Mouse (Mus musculus) midbrain, embryonic 16.5 days (tissue): Measurements from ENCODE around the gene Tnni3k. TPM values are rescaled to one million over a fixed set of nuclear protein-coding genes. Genes with fewer than 3 reads are reported as not detected.

Experiments
- ATAC-seq: fragments of 200-750 bp; cut with Nextera tagmentation; 2 replicates; pipeline ENCODE4 v1.8.0; 2017; ENCODE audit warnings: moderate TSS enrichment
- H3K27ac ChIP-seq: fragments of 300-500 bp; sonication (generic); 2 replicates; pipeline ENCODE4 v1.5.1; 2014; ENCODE audit warnings: mild to moderate bottlenecking, low read length, mixed read lengths
- H3K27me3 ChIP-seq: fragments of 300-500 bp; sonication (generic); 2 replicates; pipeline ENCODE4 v1.6.1; 2014; ENCODE audit warnings: low read depth, low read length, mixed read lengths; ENCODE audit not compliant: control insufficient read depth, insufficient read depth
- H3K36me3 ChIP-seq: fragments of 300-500 bp; sonication (generic); 2 replicates; pipeline ENCODE4 v1.6.1; 2014; ENCODE audit warnings: mild to moderate bottlenecking, low read length, moderate library complexity, mixed read lengths; ENCODE audit not compliant: control insufficient read depth, insufficient read depth
- H3K4me1 ChIP-seq: fragments of 300-500 bp; sonication (generic); 2 replicates; pipeline ENCODE4 v1.6.1; 2014; ENCODE audit warnings: mild to moderate bottlenecking, low read length, mixed read lengths; ENCODE audit not compliant: control insufficient read depth, insufficient read depth
- H3K4me2 ChIP-seq: fragments of 300-500 bp; sonication (generic); 2 replicates; pipeline ENCODE4 v1.6.1; 2014; ENCODE audit warnings: mild to moderate bottlenecking, low read length, mixed read lengths
- H3K4me3 ChIP-seq: fragments of 300-500 bp; sonication (generic); 2 replicates; pipeline ENCODE4 v1.5.1; 2014; ENCODE audit warnings: low read depth, mild to moderate bottlenecking, low read length, moderate library complexity, mixed read lengths
- H3K9ac ChIP-seq: fragments of 300-500 bp; sonication (generic); 2 replicates; pipeline ENCODE4 v1.6.1; 2014; ENCODE audit warnings: low read depth, low read length, mixed read lengths
- H3K9me3 ChIP-seq: fragments of 300-500 bp; sonication (generic); replicated peaks from 2 replicates; pipeline ENCODE4 v1.6.1; 2014; ENCODE audit warnings: mild to moderate bottlenecking, low read length, mixed read lengths; ENCODE audit not compliant: control insufficient read depth, poor library complexity, severe bottlenecking
- WGBS: fragments of 180-500 bp; shearing (Covaris S2); extraction: QIAGEN DNeasy Blood & Tissue Kit; methylation state at CpG from one replicate; pipeline ENCODE4 v1.1.7; 2014; 5-methylcytosine and 5-hydroxymethylcytosine counted together
- polyA plus RNA-seq: library from polyadenylated mRNA; unstranded; fragments of >200 nt; fragmentation: Nextera tagmentation; extraction: Ambion mirVana; gene quantifications from 2 replicates; pipeline ENCODE4 v1.2.1, GENCODE M21; 2015

Gene Tnni3k
- polyA plus RNA-seq, result 0.06 and 0.10 TPM in 2 replicates

- no peaks in the 10 kb centered on the region for H3K4me1 ChIP-seq
- no peaks in the 10 kb centered on the region for H3K27me3 ChIP-seq
- no peak within 1 kb of the TSS for H3K9ac ChIP-seq
- no peak within 1 kb of the TSS for H3K4me3 ChIP-seq
- H3K36me3 ChIP-seq, result no peaks in the 10 kb centered on the region
- whole genome bisulfite sequencing, result 85% methylated on average over 6 of the region's 6 CpGs
- no peaks in the 10 kb centered on the region for H3K9me3 ChIP-seq
- H3K4me2 ChIP-seq, result no peak within 1 kb of the TSS
- H3K27ac ChIP-seq, result no peak within 1 kb of the TSS
- no peak for ATAC-seq
Measured at GRCm38 (mm10) chr3:155055231-155055916, at the start of gene Tnni3k. Gene Tnni3k, minus strand, starts transcription at chr3:155055407.

GRCm38 (mm10) chr3:155099266-155099665 lies 44.1 kb upstream of the Tnni3k start:
- no peak overlapping the region for H3K27ac ChIP-seq
- no peak overlapping the region for H3K9ac ChIP-seq
- H3K4me1 ChIP-seq, result no peaks in the 10 kb centered on the region
- no peak overlapping the region for H3K4me2 ChIP-seq
- no peak overlapping the region for H3K4me3 ChIP-seq
- H3K27me3 ChIP-seq, result no peaks in the 10 kb centered on the region
- ATAC-seq, result no peak
- no peaks in the 10 kb centered on the region for H3K36me3 ChIP-seq
- H3K9me3 ChIP-seq, result no peaks in the 10 kb centered on the region
- WGBS, result 88% methylated on average over 1 of the region's 1 CpGs

- Histone ChIP-seq H3K36me3 (no peaks in the 10 kb centered on the region), H3K4me2 (peak within 1 kb of the TSS; percentile 69), H3K9ac (peak within 1 kb of the TSS; percentile 85), H3K4me3 (peak within 1 kb of the TSS; percentile 45), H3K27ac (peak within 1 kb of the TSS; percentile 93), H3K27me3 (no peaks in the 10 kb centered on the region), H3K4me1 (peaks cover 8% of the 10 kb centered on the region), H3K9me3 (no peaks in the 10 kb centered on the region)
- peak; percentile 100 for ATAC-seq
- under 1% methylated on average over 47 of the region's 47 CpGs for WGBS
Measured at GRCm38 (mm10) chr3:155093116-155093956, 38.1 kb upstream of the Tnni3k start, which contains the start of the genes Fpgt and Lrriq3. Gene Fpgt, minus strand, starts transcription at chr3:155093403. Gene Lrriq3, plus strand, starts transcription at chr3:155093434.

GRCm38 (mm10) chr3:155092081-155092480 lies 36.9 kb upstream of the Tnni3k start:
- 91% methylated on average over 6 of the region's 6 CpGs for WGBS
- no peak for ATAC-seq
- H3K4me3 ChIP-seq, result peak overlapping the region; percentile 45

GRCm38 (mm10) chr3:155077908-155078307 lies 22.7 kb upstream of the Tnni3k start:
- WGBS, result 84% methylated on average over 4 of the region's 4 CpGs
- Histone ChIP-seq H3K4me2 (no peak overlapping the region), H3K9ac (no peak overlapping the region), H3K36me3 (no peaks in the 10 kb centered on the region), H3K27ac (no peak overlapping the region), H3K4me1 (no peaks in the 10 kb centered on the region), H3K9me3 (no peaks in the 10 kb centered on the region), H3K4me3 (no peak overlapping the region), H3K27me3 (no peaks in the 10 kb centered on the region)
- ATAC-seq, result no peak

More at GRCm38 (mm10) chr3:155092081-155092480, 36.9 kb upstream of the Tnni3k start:
- no peaks in the 10 kb centered on the region for H3K9me3 ChIP-seq
- H3K9ac ChIP-seq, result no peak overlapping the region
- no peak overlapping the region for H3K27ac ChIP-seq
- no peaks in the 10 kb centered on the region for H3K27me3 ChIP-seq
- H3K4me1 ChIP-seq, result peaks cover 8% of the 10 kb centered on the region
- H3K36me3 ChIP-seq, result peaks cover 7% of the 10 kb centered on the region
- H3K4me2 ChIP-seq, result peak overlapping the region; percentile 64

GRCm38 (mm10) chr3:155059449-155059822 lies 4.2 kb upstream of the Tnni3k start:
- H3K4me1 ChIP-seq, result no peaks in the 10 kb centered on the region
- H3K27me3 ChIP-seq, result no peaks in the 10 kb centered on the region
- H3K36me3 ChIP-seq, result no peaks in the 10 kb centered on the region
- ATAC-seq, result no peak
- H3K4me3 ChIP-seq, result no peak overlapping the region
- no peak overlapping the region for H3K27ac ChIP-seq
- H3K4me2 ChIP-seq, result no peak overlapping the region
- no peaks in the 10 kb centered on the region for H3K9me3 ChIP-seq
- H3K9ac ChIP-seq, result no peak overlapping the region

GRCm38 (mm10) chr3:155058800-155059448 lies 3.7 kb upstream of the Tnni3k start:
- H3K4me1 ChIP-seq, result no peaks in the 10 kb centered on the region
- WGBS, result 83% methylated on average over 6 of the region's 6 CpGs
- H3K36me3 ChIP-seq, result no peaks in the 10 kb centered on the region
- ATAC-seq, result no peak
- no peaks in the 10 kb centered on the region for H3K9me3 ChIP-seq
- no peak overlapping the region for H3K9ac ChIP-seq
- H3K27me3 ChIP-seq, result no peaks in the 10 kb centered on the region
- H3K4me2 ChIP-seq, result no peak overlapping the region
- H3K27ac ChIP-seq, result no peak overlapping the region
- H3K4me3 ChIP-seq, result no peak overlapping the region

- H3K9ac ChIP-seq, result no peak overlapping the region
- H3K27ac ChIP-seq, result no peak overlapping the region
- H3K27me3 ChIP-seq, result no peaks in the 10 kb centered on the region
- no peak overlapping the region for H3K4me3 ChIP-seq
- no peaks in the 10 kb centered on the region for H3K4me1 ChIP-seq
- H3K36me3 ChIP-seq, result no peaks in the 10 kb centered on the region
- H3K4me2 ChIP-seq, result no peak overlapping the region
- H3K9me3 ChIP-seq, result no peaks in the 10 kb centered on the region
- ATAC-seq, result no peak
Measured at GRCm38 (mm10) chr3:155057566-155057965, 2.4 kb upstream of the Tnni3k start.

GRCm38 (mm10) chr3:155056606-155057005 lies 1.4 kb upstream of the Tnni3k start:
- no peak overlapping the region for H3K4me2 ChIP-seq

More at GRCm38 (mm10) chr3:155056606-155057005, 1.4 kb upstream of the Tnni3k start:
- H3K27me3 ChIP-seq, result no peaks in the 10 kb centered on the region
- H3K36me3 ChIP-seq, result no peaks in the 10 kb centered on the region
- H3K4me3 ChIP-seq, result no peak overlapping the region
- H3K9ac ChIP-seq, result no peak overlapping the region
- H3K27ac ChIP-seq, result no peak overlapping the region
- ATAC-seq, result no peak
- H3K9me3 ChIP-seq, result no peaks in the 10 kb centered on the region
- H3K4me1 ChIP-seq, result no peaks in the 10 kb centered on the region
